Mouse (Mus musculus) macrophage (primary cell): ENCODE results near the gene Hpse2. TPM values are rescaled to one million over a fixed set of nuclear protein-coding genes. Genes with fewer than 3 reads are reported as not detected.

Experiments
- H3K27ac ChIP-seq: fragments of 350-480 bp; formaldehyde crosslinking; 2 replicates; pipeline ENCODE4 v1.9.0; 2021
- H3K36me3 ChIP-seq: fragments of 350-480 bp; formaldehyde crosslinking; 2 replicates; pipeline ENCODE4 v1.9.0; 2021; ENCODE audit errors: inconsistent target
- H3K4me3 ChIP-seq: fragments of 350-480 bp; formaldehyde crosslinking; 2 replicates; pipeline ENCODE4 v1.9.0; 2021; ENCODE audit errors: inconsistent target
- H3K79me2 ChIP-seq: fragments of 350-480 bp; formaldehyde crosslinking; 2 replicates; pipeline ENCODE4 v1.9.0; 2021; ENCODE audit errors: inconsistent target
- WGBS: methylation state at CpG from one replicate; pipeline ENCODE4 v1.1.7; 2026; ENCODE audit warnings: inconsistent platforms; ENCODE audit not compliant: missing documents; 5-methylcytosine and 5-hydroxymethylcytosine counted together
- polyA plus RNA-seq: library from polyadenylated mRNA; stranded (reverse); fragments of 250-400 nt; gene quantifications from 3 replicates; pipeline ENCODE4 v1.2.4, GENCODE M21; 2018; ENCODE audit warnings: inconsistent platforms

The Hpse2 gene
- polyA plus RNA-seq, 1 experiment from 2014 or later: not detected

- H3K79me2 ChIP-seq: no peaks in the 10 kb centered on the region
- WGBS: 68% methylated on average over 2 of the region's 2 CpGs
- no peak overlapping the region for H3K27ac ChIP-seq
- no peak overlapping the region for H3K4me3 ChIP-seq
- H3K36me3 ChIP-seq: no peaks in the 10 kb centered on the region
Measured at GRCm38 (mm10) chr19:43064155-43064554, 324.0 kb downstream of the Hpse2 start.

GRCm38 (mm10) chr19:43044506-43044905 is 343.6 kb downstream of the Hpse2 start:
- no peak overlapping the region for H3K27ac ChIP-seq
- no peaks in the 10 kb centered on the region for H3K36me3 ChIP-seq
- no peak overlapping the region for H3K4me3 ChIP-seq
- no peaks in the 10 kb centered on the region for H3K79me2 ChIP-seq
- WGBS: 32% methylated on average over 4 of the region's 4 CpGs

GRCm38 (mm10) chr19:43042721-43043120 is 345.4 kb downstream of the Hpse2 start:
- Histone ChIP-seq H3K79me2 (no peaks in the 10 kb centered on the region), H3K27ac (no peak overlapping the region), H3K4me3 (no peak overlapping the region), H3K36me3 (no peaks in the 10 kb centered on the region)
- WGBS: 97% methylated on average over 2 of the region's 2 CpGs

DNA sequence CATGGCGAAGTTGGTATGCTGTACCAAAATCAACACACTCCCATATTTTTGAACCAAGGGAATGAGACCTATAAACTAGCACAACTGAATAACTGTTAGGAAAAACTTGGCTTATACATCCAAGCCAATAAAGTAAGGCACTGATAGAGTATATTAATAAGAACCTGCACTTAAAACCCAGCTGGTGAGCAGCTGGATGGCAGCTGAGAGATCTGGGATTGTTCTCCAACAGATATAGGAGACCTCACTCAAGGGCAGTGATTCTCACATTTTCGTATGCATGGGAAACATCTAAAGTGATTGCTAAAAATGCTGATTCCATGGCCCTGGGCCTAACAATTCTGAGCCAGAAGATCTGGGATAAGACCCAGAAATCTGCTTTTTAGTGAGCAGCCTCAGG is 345.9 kb downstream of the Hpse2 start:
- H3K36me3 ChIP-seq: no peaks in the 10 kb centered on the region
- no peak overlapping the region for H3K4me3 ChIP-seq
- H3K79me2 ChIP-seq: no peaks in the 10 kb centered on the region
- 78% methylated on average over 2 of the region's 2 CpGs for WGBS
- no peak overlapping the region for H3K27ac ChIP-seq

DNA sequence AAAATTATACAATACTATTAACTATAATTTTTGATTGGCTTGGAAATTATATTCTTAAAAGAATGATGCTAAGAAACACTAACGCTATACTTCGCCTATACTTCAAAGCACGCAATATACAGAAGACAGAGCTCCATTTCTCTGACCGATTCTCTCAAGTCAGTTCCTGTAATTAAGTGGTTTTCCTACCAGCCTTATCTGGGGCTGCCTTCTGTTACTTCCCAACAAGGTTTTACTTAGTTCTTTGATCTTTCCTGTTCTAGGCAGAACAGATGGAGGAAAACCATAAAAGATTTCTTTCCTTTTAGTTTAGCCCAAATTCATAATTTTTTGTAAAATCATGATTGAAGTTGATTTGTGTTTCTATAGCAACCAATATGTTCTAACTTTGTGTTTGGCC is 351.8 kb downstream of the Hpse2 start:
- H3K27ac ChIP-seq: no peak overlapping the region
- 10% methylated on average over 2 of the region's 4 CpGs for WGBS
- H3K79me2 ChIP-seq: no peaks in the 10 kb centered on the region
- no peaks in the 10 kb centered on the region for H3K36me3 ChIP-seq
- H3K4me3 ChIP-seq: no peak overlapping the region

GRCm38 (mm10) chr19:43027305-43027704 is 360.9 kb downstream of the Hpse2 start:
- no peak overlapping the region for H3K27ac ChIP-seq
- 15% methylated on average over 4 of the region's 4 CpGs for WGBS
- H3K4me3 ChIP-seq: no peak overlapping the region
- H3K36me3 ChIP-seq: no peaks in the 10 kb centered on the region
- H3K79me2 ChIP-seq: no peaks in the 10 kb centered on the region

- H3K36me3 ChIP-seq: no peaks in the 10 kb centered on the region
- no peaks in the 10 kb centered on the region for H3K79me2 ChIP-seq
- H3K27ac ChIP-seq: no peak overlapping the region
- H3K4me3 ChIP-seq: no peak overlapping the region
- WGBS: 94% methylated on average over 3 of the region's 3 CpGs
Measured at GRCm38 (mm10) chr19:43022611-43023173, 365.5 kb downstream of the Hpse2 start.

- Histone ChIP-seq H3K4me3 (no peak overlapping the region), H3K36me3 (no peaks in the 10 kb centered on the region), H3K27ac (no peak overlapping the region), H3K79me2 (no peaks in the 10 kb centered on the region)
- WGBS: 34% methylated on average over 5 of the region's 5 CpGs
Measured at GRCm38 (mm10) chr19:43018792-43019191, 369.4 kb downstream of the Hpse2 start.

DNA sequence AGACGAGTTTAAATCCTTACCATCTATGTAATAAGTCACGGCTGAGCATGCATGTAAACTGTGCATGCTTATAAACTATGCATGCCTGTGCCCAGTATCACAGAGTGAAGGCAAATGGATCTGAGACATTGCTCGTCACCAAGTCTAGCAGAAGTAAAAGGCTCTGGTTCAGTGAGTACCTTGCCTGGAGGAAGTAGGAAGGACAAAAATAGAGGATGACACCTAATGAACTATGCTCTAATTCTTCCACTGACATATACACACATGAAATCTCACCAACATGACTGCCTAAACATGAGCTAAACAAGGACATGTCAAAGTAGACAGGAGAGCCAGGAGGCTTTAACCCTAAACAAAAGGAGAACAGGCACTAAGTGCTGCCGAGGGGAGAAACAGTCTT is 391.7 kb downstream of the Hpse2 start:
- H3K4me3 ChIP-seq: no peak overlapping the region
- H3K27ac ChIP-seq: no peak overlapping the region
- no peaks in the 10 kb centered on the region for H3K36me3 ChIP-seq
- WGBS: 96% methylated on average over 4 of the region's 4 CpGs
- H3K79me2 ChIP-seq: no peaks in the 10 kb centered on the region

GRCm38 (mm10) chr19:42988833-42989232 is 399.3 kb downstream of the Hpse2 start:
- H3K4me3 ChIP-seq: no peak overlapping the region
- no peak overlapping the region for H3K27ac ChIP-seq
- 7% methylated on average over 5 of the region's 5 CpGs for WGBS
- H3K79me2 ChIP-seq: no peaks in the 10 kb centered on the region
- H3K36me3 ChIP-seq: no peaks in the 10 kb centered on the region

DNA sequence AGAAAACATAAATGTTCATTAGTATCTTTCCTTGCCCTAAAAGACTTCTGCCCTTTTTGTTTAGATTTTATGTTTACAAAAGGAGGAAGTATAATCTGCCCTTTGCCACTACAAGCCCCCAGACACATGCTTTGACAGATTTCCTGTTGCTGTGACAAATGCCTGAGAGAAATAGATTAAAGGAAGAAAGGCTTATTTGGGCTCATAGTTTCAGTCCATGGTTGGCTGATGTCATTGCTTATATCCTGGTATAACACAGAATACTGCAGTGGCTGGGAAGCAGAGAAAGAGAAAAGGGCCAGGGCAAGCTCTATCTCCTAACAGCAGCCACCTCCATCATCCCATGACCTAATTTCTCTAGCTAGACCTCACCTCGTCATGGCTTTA is 401.8 kb downstream of the Hpse2 start:
- Histone ChIP-seq H3K79me2 (no peaks in the 10 kb centered on the region), H3K4me3 (no peak overlapping the region), H3K27ac (no peak overlapping the region), H3K36me3 (no peaks in the 10 kb centered on the region)
- 33% methylated on average over 1 of the region's 1 CpGs for WGBS

GRCm38 (mm10) chr19:42985372-42986314 is 402.5 kb downstream of the Hpse2 start:
- H3K27ac ChIP-seq: no peak overlapping the region
- 59% methylated on average over 4 of the region's 4 CpGs for WGBS
- H3K36me3 ChIP-seq: no peaks in the 10 kb centered on the region
- H3K79me2 ChIP-seq: no peaks in the 10 kb centered on the region
- H3K4me3 ChIP-seq: no peak overlapping the region

DNA sequence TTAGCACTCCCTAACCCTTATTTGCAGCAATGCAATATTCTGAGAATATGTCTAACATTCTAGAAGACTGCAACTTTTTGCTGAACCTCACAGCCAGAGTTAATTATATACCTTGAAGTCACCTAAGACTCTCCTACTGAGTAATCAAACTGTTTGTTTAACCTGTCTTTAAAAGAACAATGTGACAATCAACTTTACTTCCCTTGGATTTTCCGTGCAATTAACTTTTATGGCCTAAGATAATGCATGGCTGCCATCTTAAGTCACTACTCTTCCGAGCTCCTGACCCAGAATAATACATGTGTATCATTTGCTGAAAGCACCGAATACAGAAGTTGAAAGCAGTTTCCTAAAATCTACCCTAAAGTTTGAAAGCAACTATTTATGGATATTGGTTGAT is 407.6 kb downstream of the Hpse2 start:
- no peak overlapping the region for H3K4me3 ChIP-seq
- H3K27ac ChIP-seq: no peak overlapping the region
- 84% methylated on average over 3 of the region's 3 CpGs for WGBS
- H3K79me2 ChIP-seq: no peaks in the 10 kb centered on the region
- H3K36me3 ChIP-seq: no peaks in the 10 kb centered on the region

- WGBS: 97% methylated on average over 2 of the region's 2 CpGs
- no peak overlapping the region for H3K27ac ChIP-seq
- H3K79me2 ChIP-seq: no peaks in the 10 kb centered on the region
- H3K36me3 ChIP-seq: no peaks in the 10 kb centered on the region
- no peak overlapping the region for H3K4me3 ChIP-seq
Measured at GRCm38 (mm10) chr19:42977938-42978337, 410.2 kb downstream of the Hpse2 start.

DNA sequence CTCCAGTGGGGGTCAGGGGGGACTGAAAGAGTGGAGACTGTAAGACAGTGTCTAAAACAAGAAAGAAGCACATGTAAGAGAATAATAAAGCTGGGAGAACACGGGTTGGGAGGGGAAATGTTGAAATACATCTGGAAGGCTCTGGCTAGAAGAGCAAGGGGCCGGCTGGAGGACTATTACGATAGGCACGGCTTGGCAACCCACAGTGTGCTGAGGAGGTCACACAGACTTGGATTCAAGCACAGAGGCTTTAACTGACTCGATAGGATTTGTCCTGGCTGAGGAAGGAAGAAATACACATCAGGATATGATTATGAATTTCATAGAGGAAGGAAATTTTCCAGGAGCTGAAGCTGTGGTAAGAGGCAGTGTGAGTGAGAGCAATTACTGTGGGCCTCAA is 414.4 kb downstream of the Hpse2 start:
- Histone ChIP-seq H3K36me3 (no peaks in the 10 kb centered on the region), H3K79me2 (no peaks in the 10 kb centered on the region), H3K4me3 (no peak overlapping the region), H3K27ac (no peak overlapping the region)
- WGBS: 74% methylated on average over 5 of the region's 5 CpGs
